Mouse (Mus musculus): ENCODE results near the gene Ubr2.
A peak's percentile ranks its signal among the peaks of the same experiment; 100 is the strongest.

Gene Ubr2

GRCm38 (mm10) chr17:46927781-46928180 lies 82.6 kb downstream of the Ubr2 start:
- no peak for DNase-seq (ENCODE audit: low read depth, low spot score)

GRCm38 (mm10) chr17:46926941-46927340 lies 83.4 kb downstream of the Ubr2 start:
- no peak for DNase-seq (ENCODE audit: low read depth, low spot score)

GRCm38 (mm10) chr17:46926192-46926591 lies 84.2 kb downstream of the Ubr2 start:
- no peak for DNase-seq (ENCODE audit: low read depth, low spot score)

- DNase-seq (ENCODE audit: low read depth, low spot score): no peak
Observed at GRCm38 (mm10) chr17:46920855-46921254, 89.5 kb downstream of the Ubr2 start.

GRCm38 (mm10) chr17:46918951-46919350 lies 91.4 kb downstream of the Ubr2 start:
- no peak for DNase-seq (ENCODE audit: low read depth, low spot score)

- no peak for DNase-seq (ENCODE audit: low read depth, low spot score)
Observed at GRCm38 (mm10) chr17:46915129-46915528, 95.2 kb downstream of the Ubr2 start.

GRCm38 (mm10) chr17:46912331-46912730 lies 98.0 kb downstream of the Ubr2 start:
- DNase-seq (ENCODE audit: low read depth, low spot score): no peak

GRCm38 (mm10) chr17:46910186-46910585 lies 100.2 kb downstream of the Ubr2 start, which contains the start of gene Prph2:
TSS of gene Prph2 (plus strand) at chr17:46910459.
- no peak for DNase-seq (ENCODE audit: low read depth, low spot score)

GRCm38 (mm10) chr17:46903876-46904490 lies 106.4 kb downstream of the Ubr2 start:
- DNase-seq (ENCODE audit: low read depth, low spot score): peak; percentile 59

- no peak for DNase-seq (ENCODE audit: low read depth, low spot score)
Observed at GRCm38 (mm10) chr17:46900941-46901340, 109.4 kb downstream of the Ubr2 start.

- no peak for DNase-seq (ENCODE audit: low read depth, low spot score)
Observed at GRCm38 (mm10) chr17:46897221-46897950, 113.0 kb downstream of the Ubr2 start.

GRCm38 (mm10) chr17:46895426-46895825 lies 114.9 kb downstream of the Ubr2 start:
- peak; percentile 60 for DNase-seq (ENCODE audit: low read depth, low spot score)

GRCm38 (mm10) chr17:46890843-46891594 lies 119.3 kb downstream of the Ubr2 start:
- DNase-seq (ENCODE audit: low read depth, low spot score): no peak

- DNase-seq (ENCODE audit: low read depth, low spot score): peak; percentile 98
Observed at GRCm38 (mm10) chr17:46890116-46890815, 120.1 kb downstream of the Ubr2 start, which contains the start of gene Tbcc. TSS of gene Tbcc (plus strand) at chr17:46890684.

- DNase-seq (ENCODE audit: low read depth, low spot score): peak; percentile 75
Observed at GRCm38 (mm10) chr17:46889450-46890084, 120.8 kb downstream of the Ubr2 start.

GRCm38 (mm10) chr17:46888511-46889212 lies 121.7 kb downstream of the Ubr2 start:
- DNase-seq (ENCODE audit: low read depth, low spot score): no peak

GRCm38 (mm10) chr17:46885910-46886643 lies 124.3 kb downstream of the Ubr2 start:
- no peak for DNase-seq (ENCODE audit: low read depth, low spot score)

GRCm38 (mm10) chr17:46885218-46885909 lies 125.0 kb downstream of the Ubr2 start:
- no peak for DNase-seq (ENCODE audit: low read depth, low spot score)

- DNase-seq (ENCODE audit: low read depth, low spot score): no peak
Observed at GRCm38 (mm10) chr17:46884766-46885165, 125.6 kb downstream of the Ubr2 start.

Data from skeletal muscle tissue, adult 2 months (tissue).